Mouse (Mus musculus) forebrain, embryonic 10.5 days (tissue): ENCODE results near the gene Mrtfb. TPM values are rescaled to one million over a fixed set of nuclear protein-coding genes. Genes with fewer than 3 reads are reported as not detected.
"Not testable (repeated sequence)": the region's sequence is repeated elsewhere in the genome, so short reads cannot be mapped to it uniquely, and the experiment has no call there.

Source experiments
- DNase-seq: peaks from one replicate; pipeline ENCODE4 v3.0.0-alpha.2; 2017; ENCODE audit warnings: low spot score; ENCODE audit errors: extremely low spot score
- H3K27ac ChIP-seq: fragments of 300-500 bp; sonication (generic); 2 replicates; pipeline ENCODE4 v1.5.1; 2016; ENCODE audit warnings: mild to moderate bottlenecking
- H3K27me3 ChIP-seq: fragments of 300-500 bp; sonication (generic); 2 replicates; pipeline ENCODE4 v1.6.1; 2016; ENCODE audit warnings: mild to moderate bottlenecking; ENCODE audit not compliant: poor library complexity, severe bottlenecking
- H3K36me3 ChIP-seq: fragments of 300-500 bp; sonication (generic); replicated peaks from 2 replicates; pipeline ENCODE4 v1.6.1; 2016; ENCODE audit warnings: mild to moderate bottlenecking, moderate library complexity
- H3K4me1 ChIP-seq: fragments of 300-500 bp; sonication (generic); 2 replicates; pipeline ENCODE4 v1.6.1; 2016
- H3K4me3 ChIP-seq: fragments of 300-500 bp; sonication (generic); 2 replicates; pipeline ENCODE4 v1.5.1; 2016; ENCODE audit warnings: mild to moderate bottlenecking, moderate library complexity
- H3K9me3 ChIP-seq: fragments of 300-500 bp; sonication (generic); 2 replicates; pipeline ENCODE4 v1.6.1; 2016; ENCODE audit warnings: mild to moderate bottlenecking, moderate library complexity
- WGBS: fragments of 180-500 bp; shearing (Covaris S2); methylation state at CpG from one replicate; pipeline ENCODE4 v1.1.7; 2016; 5-methylcytosine and 5-hydroxymethylcytosine counted together
- polyA plus RNA-seq: library from polyadenylated mRNA; unstranded; fragments of >200 nt; fragmentation: Nextera tagmentation; extraction: Ambion mirVana; gene quantifications from 2 replicates; pipeline ENCODE4 v1.2.1, GENCODE M21; 2016

Gene Mrtfb
- polyA plus RNA-seq, 1 experiment from 2014 or later = 19.1 TPM

GRCm38 (mm10) chr16:13245658-13246057 lies 10.6 kb upstream of the Mrtfb start:
- H3K27me3 ChIP-seq = no peaks in the 10 kb centered on the region
- H3K4me3 ChIP-seq = no peak overlapping the region
- 26% methylated on average over 4 of the region's 4 CpGs for WGBS
- H3K27ac ChIP-seq = no peak overlapping the region
- H3K36me3 ChIP-seq = no peaks in the 10 kb centered on the region
- DNase-seq = no peak
- peaks cover 4% of the 10 kb centered on the region for H3K4me1 ChIP-seq
- H3K9me3 ChIP-seq = no peaks in the 10 kb centered on the region

- Histone ChIP-seq H3K4me1 (peaks cover 4% of the 10 kb centered on the region), H3K27ac (no peak overlapping the region)
- 70% methylated on average over 3 of the region's 3 CpGs for WGBS
Observed at GRCm38 (mm10) chr16:13246855-13247254, 9.4 kb upstream of the Mrtfb start.

GRCm38 (mm10) chr16:13250061-13250460 lies 6.2 kb upstream of the Mrtfb start:
- DNase-seq = no peak
- WGBS = 90% methylated on average over 5 of the region's 5 CpGs
- H3K4me1 ChIP-seq = peaks cover 4% of the 10 kb centered on the region

More at GRCm38 (mm10) chr16:13246855-13247254, 9.4 kb upstream of the Mrtfb start:
- no peaks in the 10 kb centered on the region for H3K36me3 ChIP-seq
- H3K4me3 ChIP-seq = no peak overlapping the region
- no peaks in the 10 kb centered on the region for H3K27me3 ChIP-seq
- no peak for DNase-seq
- H3K9me3 ChIP-seq = no peaks in the 10 kb centered on the region

GRCm38 (mm10) chr16:13256667-13257527 lies 616 bp downstream of the Mrtfb start:
- Histone ChIP-seq H3K36me3 (no peaks in the 10 kb centered on the region; the same call in 1 of the 2 replicates), H3K4me3 (peak overlapping the region; percentile 93), H3K4me1 (peaks cover 21% of the 10 kb centered on the region), H3K27me3 (no peaks in the 10 kb centered on the region), H3K27ac (peak overlapping the region; percentile 98), H3K9me3 (no peaks in the 10 kb centered on the region)
- WGBS = 6% methylated on average over 64 of the region's 64 CpGs
- DNase-seq = no peak

More at GRCm38 (mm10) chr16:13250061-13250460, 6.2 kb upstream of the Mrtfb start:
- Histone ChIP-seq H3K27me3 (no peaks in the 10 kb centered on the region), H3K27ac (no peak overlapping the region), H3K36me3 (no peaks in the 10 kb centered on the region), H3K4me3 (no peak overlapping the region), H3K9me3 (no peaks in the 10 kb centered on the region)

GRCm38 (mm10) chr16:13257528-13257835 lies 1.2 kb downstream of the Mrtfb start:
- no peaks in the 10 kb centered on the region for H3K9me3 ChIP-seq
- no peak overlapping the region for H3K27ac ChIP-seq
- 52% methylated on average over 5 of the region's 5 CpGs for WGBS
- DNase-seq = no peak
- H3K4me1 ChIP-seq = peaks cover 21% of the 10 kb centered on the region
- H3K36me3 ChIP-seq = no peaks in the 10 kb centered on the region; the same call in 1 of the 2 replicates
- H3K4me3 ChIP-seq = peak overlapping the region; percentile 93
- H3K27me3 ChIP-seq = no peaks in the 10 kb centered on the region

GRCm38 (mm10) chr16:13259026-13259425 lies 2.7 kb downstream of the Mrtfb start:
- peaks cover 6% of the 10 kb centered on the region; the same call in 1 of the 2 replicates for H3K36me3 ChIP-seq
- WGBS = 79% methylated on average over 2 of the region's 2 CpGs
- peaks cover 21% of the 10 kb centered on the region for H3K4me1 ChIP-seq
- H3K9me3 ChIP-seq = no peaks in the 10 kb centered on the region
- H3K4me3 ChIP-seq = no peak overlapping the region
- H3K27ac ChIP-seq = no peak overlapping the region
- DNase-seq = no peak
- H3K27me3 ChIP-seq = no peaks in the 10 kb centered on the region

- Histone ChIP-seq H3K9me3 (peaks cover 4% of the 10 kb centered on the region; the same call in 1 of the 2 replicates), H3K36me3 (peaks cover 68% of the 10 kb centered on the region), H3K4me3 (no peak overlapping the region), H3K4me1 (peaks cover 22% of the 10 kb centered on the region), H3K27ac (no peak overlapping the region), H3K27me3 (no peaks in the 10 kb centered on the region)
- no peak for DNase-seq
- 52% methylated on average over 3 of the region's 3 CpGs for WGBS
Observed at GRCm38 (mm10) chr16:13266312-13266711, 10.0 kb downstream of the Mrtfb start.

GRCm38 (mm10) chr16:13267350-13267904 lies 11.1 kb downstream of the Mrtfb start:
- Histone ChIP-seq H3K27ac (no peak overlapping the region), H3K27me3 (no peaks in the 10 kb centered on the region), H3K4me1 (peaks cover 22% of the 10 kb centered on the region), H3K4me3 (no peak overlapping the region), H3K9me3 (peaks cover 4% of the 10 kb centered on the region; the same call in 1 of the 2 replicates), H3K36me3 (peaks cover 69% of the 10 kb centered on the region)
- DNase-seq = no peak
- WGBS = 90% methylated on average over 3 of the region's 3 CpGs

GRCm38 (mm10) chr16:13269426-13269825 lies 13.1 kb downstream of the Mrtfb start:
- Histone ChIP-seq H3K27me3 (no peaks in the 10 kb centered on the region), H3K36me3 (peaks cover 64% of the 10 kb centered on the region)
- no peak for DNase-seq

GRCm38 (mm10) chr16:13276258-13276657 lies 20.0 kb downstream of the Mrtfb start:
- Histone ChIP-seq H3K4me1 (no peaks in the 10 kb centered on the region), H3K27me3 (no peaks in the 10 kb centered on the region), H3K36me3 (peaks cover 11% of the 10 kb centered on the region; the same call in 1 of the 2 replicates), H3K4me3 (no peak overlapping the region), H3K27ac (no peak overlapping the region), H3K9me3 (peaks cover 7% of the 10 kb centered on the region; the same call in 1 of the 2 replicates)
- DNase-seq = no peak
- WGBS = 89% methylated on average over 2 of the region's 2 CpGs

More at GRCm38 (mm10) chr16:13269426-13269825, 13.1 kb downstream of the Mrtfb start:
- peaks cover 4% of the 10 kb centered on the region; the same call in 1 of the 2 replicates for H3K9me3 ChIP-seq
- no peak overlapping the region for H3K4me3 ChIP-seq
- 77% methylated on average over 2 of the region's 2 CpGs for WGBS
- H3K4me1 ChIP-seq = peaks cover 22% of the 10 kb centered on the region
- H3K27ac ChIP-seq = no peak overlapping the region

- no peaks in the 10 kb centered on the region for H3K27me3 ChIP-seq
- no peak overlapping the region for H3K27ac ChIP-seq
- H3K4me3 ChIP-seq = no peak overlapping the region
- 87% methylated on average over 3 of the region's 3 CpGs for WGBS
- H3K36me3 ChIP-seq = peaks cover 10% of the 10 kb centered on the region; the same call in 1 of the 2 replicates
- DNase-seq = no peak
- H3K9me3 ChIP-seq = peaks cover 13% of the 10 kb centered on the region
- no peaks in the 10 kb centered on the region for H3K4me1 ChIP-seq
Observed at GRCm38 (mm10) chr16:13276709-13277399, 20.6 kb downstream of the Mrtfb start.

GRCm38 (mm10) chr16:13286425-13286824 lies 30.1 kb downstream of the Mrtfb start:
- H3K27ac ChIP-seq, DNase-seq, H3K4me3 ChIP-seq, H3K27me3 ChIP-seq, H3K4me1 ChIP-seq: not testable (repeated sequence)
- H3K9me3 ChIP-seq = peaks cover 17% of the 10 kb centered on the region
- peaks cover 19% of the 10 kb centered on the region for H3K36me3 ChIP-seq
